Mouse (Mus musculus): ENCODE results near the gene Supt4a. TPM values are rescaled to one million over a fixed set of nuclear protein-coding genes. Genes with fewer than 3 reads are reported as not detected.

Gene Supt4a
- polyA plus RNA-seq, 1 experiment from 2014 or later, result 180 TPM

DNA sequence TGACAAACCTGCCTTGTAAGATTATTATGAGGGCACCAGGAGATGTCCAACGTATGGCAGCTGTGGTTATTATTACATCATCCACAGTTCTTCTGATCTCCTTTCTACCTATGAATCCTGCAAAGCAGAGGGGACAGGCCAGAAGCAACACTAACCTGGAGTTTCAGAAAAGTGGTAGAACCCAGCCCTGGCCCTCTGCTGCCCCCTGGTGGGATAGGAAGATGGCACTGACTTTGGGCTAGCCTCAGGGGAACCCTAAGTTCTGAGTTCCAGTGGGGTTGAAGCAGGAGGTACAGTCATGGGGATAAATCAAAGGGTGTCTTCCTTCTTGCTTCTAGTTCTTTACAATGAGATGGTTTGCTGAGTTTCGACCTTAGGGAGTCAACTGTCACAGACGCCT, 33.6 kb downstream of the Supt4a start:
- Histone ChIP-seq H3K9ac (replicated peaks; ENCODE audit: low read length) (no peak overlapping the region), H3K9me3 (replicated peaks; ENCODE audit: control insufficient read depth, low read length) (no peaks in the 10 kb centered on the region), H3K27ac (replicated peaks; ENCODE audit: low read depth, low read length) (no peak overlapping the region), H3K36me3 (replicated peaks; ENCODE audit: control insufficient read depth, insufficient read depth, low read depth, low read length) (no peaks in the 10 kb centered on the region), H3K27me3 (ENCODE audit: control insufficient read depth, insufficient read depth, low read length) (peaks cover 9% of the 10 kb centered on the region; the same call in 1 of the 2 replicates), H3K4me2 (ENCODE audit: low read depth, low read length) (no peak overlapping the region), H3K4me3 (ENCODE audit: low read depth, low read length) (no peak overlapping the region), H3K4me1 (ENCODE audit: control insufficient read depth, insufficient read depth, low read length) (no peaks in the 10 kb centered on the region)
- no peak for ATAC-seq (replicated peaks; ENCODE audit: insufficient number of reproducible peaks, low FRiP score, low TSS enrichment, low read depth)
- peak; percentile 70 for DNase-seq (ENCODE audit: low spot score)
- WGBS, result 55% methylated on average over 3 of the region's 3 CpGs

DNA sequence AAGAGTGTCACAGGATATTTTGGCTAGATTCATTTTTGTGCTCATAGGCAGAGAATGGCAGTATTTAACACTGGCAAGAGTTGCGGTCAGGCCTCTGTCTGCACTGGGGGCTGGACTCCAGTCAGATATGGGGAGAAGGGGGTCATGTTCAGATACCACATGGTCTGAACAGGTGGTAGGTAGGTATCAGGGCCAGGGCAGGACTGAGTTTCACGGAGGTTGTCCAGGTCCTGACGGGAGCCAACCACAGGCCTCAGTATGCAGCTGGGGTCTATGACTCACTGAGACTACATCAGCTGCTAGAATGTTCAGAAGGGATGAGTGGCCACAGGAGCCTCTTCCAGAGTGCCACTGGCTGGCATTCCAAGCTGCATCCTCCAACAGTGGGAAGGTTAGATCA, 35.0 kb downstream of the Supt4a start:
- Histone ChIP-seq H3K4me2 (ENCODE audit: low read depth, low read length) (no peak overlapping the region), H3K4me1 (ENCODE audit: control insufficient read depth, insufficient read depth, low read length) (no peaks in the 10 kb centered on the region; the same call in 1 of the 2 replicates), H3K4me3 (ENCODE audit: low read depth, low read length) (no peak overlapping the region), H3K9me3 (replicated peaks; ENCODE audit: control insufficient read depth, low read length) (no peaks in the 10 kb centered on the region), H3K9ac (replicated peaks; ENCODE audit: low read length) (no peak overlapping the region), H3K36me3 (replicated peaks; ENCODE audit: control insufficient read depth, insufficient read depth, low read depth, low read length) (no peaks in the 10 kb centered on the region), H3K27me3 (ENCODE audit: control insufficient read depth, insufficient read depth, low read length) (no peaks in the 10 kb centered on the region), H3K27ac (replicated peaks; ENCODE audit: low read depth, low read length) (no peak overlapping the region)
- whole genome bisulfite sequencing, result 94% methylated on average over 3 of the region's 3 CpGs
- ATAC-seq (replicated peaks; ENCODE audit: insufficient number of reproducible peaks, low FRiP score, low TSS enrichment, low read depth) (no peak), DNase-seq (ENCODE audit: low spot score) (no peak)

- no peak overlapping the region for H3K27ac ChIP-seq (replicated peaks; ENCODE audit: low read depth, low read length)
- ATAC-seq (replicated peaks; ENCODE audit: insufficient number of reproducible peaks, low FRiP score, low TSS enrichment, low read depth) (peak; percentile 82), DNase-seq (ENCODE audit: low spot score) (peak; percentile 88)
- H3K4me1 ChIP-seq (ENCODE audit: control insufficient read depth, insufficient read depth, low read length), result no peaks in the 10 kb centered on the region; the same call in 1 of the 2 replicates
- 9% methylated on average over 27 of the region's 32 CpGs for WGBS
- H3K9ac ChIP-seq (replicated peaks; ENCODE audit: low read length), result peak overlapping the region; percentile 65
- H3K9me3 ChIP-seq (replicated peaks; ENCODE audit: control insufficient read depth, low read length), result no peaks in the 10 kb centered on the region
- no peaks in the 10 kb centered on the region for H3K36me3 ChIP-seq (replicated peaks; ENCODE audit: control insufficient read depth, insufficient read depth, low read depth, low read length)
- H3K27me3 ChIP-seq (ENCODE audit: control insufficient read depth, insufficient read depth, low read length), result no peaks in the 10 kb centered on the region
- peak overlapping the region; percentile 29 for H3K4me3 ChIP-seq (ENCODE audit: low read depth, low read length)
- H3K4me2 ChIP-seq (ENCODE audit: low read depth, low read length), result peak overlapping the region; percentile 81
Measured at GRCm38 (mm10) chr11:87778100-87778765, 40.9 kb downstream of the Supt4a start.

DNA sequence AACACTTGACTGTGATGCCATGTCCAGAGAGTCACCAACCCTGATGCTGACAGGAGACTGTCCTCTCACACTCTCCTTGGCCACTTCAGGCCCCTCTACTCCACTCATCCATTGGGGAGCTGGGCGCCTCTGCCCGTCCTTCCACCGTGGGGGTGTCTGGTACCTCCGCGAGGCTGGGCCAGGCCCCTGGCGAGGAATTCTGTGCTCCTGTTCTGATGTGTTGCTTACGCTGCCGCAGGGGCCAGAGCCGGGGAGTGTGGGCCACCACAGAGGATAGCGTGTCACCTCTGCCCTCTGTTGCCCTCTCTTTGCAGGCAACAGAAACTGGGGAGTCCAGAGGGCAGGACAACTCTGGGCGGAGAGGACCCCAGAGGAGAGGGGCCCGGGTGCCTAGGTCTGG, 41.6 kb downstream of the Supt4a start:
- no peaks in the 10 kb centered on the region for H3K9me3 ChIP-seq (replicated peaks; ENCODE audit: control insufficient read depth, low read length)
- H3K27ac ChIP-seq (replicated peaks; ENCODE audit: low read depth, low read length), result no peak overlapping the region
- H3K4me3 ChIP-seq (ENCODE audit: low read depth, low read length), result no peak overlapping the region
- H3K4me1 ChIP-seq (ENCODE audit: control insufficient read depth, insufficient read depth, low read length), result no peaks in the 10 kb centered on the region; the same call in 1 of the 2 replicates
- DNase-seq (ENCODE audit: low spot score) (no peak), ATAC-seq (replicated peaks; ENCODE audit: insufficient number of reproducible peaks, low FRiP score, low TSS enrichment, low read depth) (0 out of 2 replicates have a peak, but pooled peaks have one; percentile 1)
- H3K36me3 ChIP-seq (replicated peaks; ENCODE audit: control insufficient read depth, insufficient read depth, low read depth, low read length), result no peaks in the 10 kb centered on the region
- peak overlapping the region; percentile 81 for H3K4me2 ChIP-seq (ENCODE audit: low read depth, low read length)
- H3K9ac ChIP-seq (replicated peaks; ENCODE audit: low read length), result peak overlapping the region; percentile 65; the same call in 1 of the 2 replicates
- 29% methylated on average over 12 of the region's 12 CpGs for WGBS
- H3K27me3 ChIP-seq (ENCODE audit: control insufficient read depth, insufficient read depth, low read length), result no peaks in the 10 kb centered on the region

- no peak overlapping the region for H3K4me3 ChIP-seq (ENCODE audit: low read depth, low read length)
- H3K27me3 ChIP-seq (ENCODE audit: control insufficient read depth, insufficient read depth, low read length), result no peaks in the 10 kb centered on the region
- H3K9me3 ChIP-seq (replicated peaks; ENCODE audit: control insufficient read depth, low read length), result no peaks in the 10 kb centered on the region
- ATAC-seq (replicated peaks; ENCODE audit: insufficient number of reproducible peaks, low FRiP score, low TSS enrichment, low read depth) (no peak), DNase-seq (ENCODE audit: low spot score) (no peak)
- no peaks in the 10 kb centered on the region for H3K36me3 ChIP-seq (replicated peaks; ENCODE audit: control insufficient read depth, insufficient read depth, low read depth, low read length)
- 83% methylated on average over 4 of the region's 4 CpGs for WGBS
- H3K27ac ChIP-seq (replicated peaks; ENCODE audit: low read depth, low read length), result no peak overlapping the region
- H3K4me1 ChIP-seq (ENCODE audit: control insufficient read depth, insufficient read depth, low read length), result no peaks in the 10 kb centered on the region; the same call in 1 of the 2 replicates
- no peak overlapping the region for H3K4me2 ChIP-seq (ENCODE audit: low read depth, low read length)
- H3K9ac ChIP-seq (replicated peaks; ENCODE audit: low read length), result no peak overlapping the region
Measured at GRCm38 (mm10) chr11:87779392-87779791, 42.0 kb downstream of the Supt4a start.

DNA sequence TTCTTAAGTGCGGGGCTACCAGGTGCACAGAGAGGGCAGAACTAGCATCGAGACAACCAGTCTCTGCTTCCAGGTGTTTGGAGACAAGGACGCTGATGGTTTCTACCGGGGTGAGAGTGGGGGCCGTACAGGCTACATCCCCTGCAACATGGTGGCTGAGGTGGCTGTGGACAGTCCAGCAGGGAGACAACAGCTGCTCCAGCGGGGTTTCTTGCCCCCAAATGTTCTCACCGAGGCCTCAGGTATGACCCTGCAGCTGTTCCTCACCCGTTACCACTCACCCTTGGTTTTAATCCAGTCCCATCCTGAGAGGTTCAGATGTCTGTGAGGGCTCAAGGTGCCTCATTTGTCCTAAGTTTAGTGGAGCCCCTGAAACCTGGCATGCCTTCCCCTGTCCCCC, 42.8 kb downstream of the Supt4a start:
- no peak overlapping the region for H3K9ac ChIP-seq (replicated peaks; ENCODE audit: low read length)
- H3K27ac ChIP-seq (replicated peaks; ENCODE audit: low read depth, low read length), result no peak overlapping the region
- H3K4me2 ChIP-seq (ENCODE audit: low read depth, low read length), result no peak overlapping the region
- no peak overlapping the region for H3K4me3 ChIP-seq (ENCODE audit: low read depth, low read length)
- WGBS, result 86% methylated on average over 8 of the region's 8 CpGs
- no peaks in the 10 kb centered on the region for H3K27me3 ChIP-seq (ENCODE audit: control insufficient read depth, insufficient read depth, low read length)
- H3K4me1 ChIP-seq (ENCODE audit: control insufficient read depth, insufficient read depth, low read length), result no peaks in the 10 kb centered on the region; the same call in 1 of the 2 replicates
- H3K36me3 ChIP-seq (replicated peaks; ENCODE audit: control insufficient read depth, insufficient read depth, low read depth, low read length), result no peaks in the 10 kb centered on the region
- DNase-seq (ENCODE audit: low spot score) (no peak), ATAC-seq (replicated peaks; ENCODE audit: insufficient number of reproducible peaks, low FRiP score, low TSS enrichment, low read depth) (no peak)
- no peaks in the 10 kb centered on the region for H3K9me3 ChIP-seq (replicated peaks; ENCODE audit: control insufficient read depth, low read length)

- Histone ChIP-seq H3K4me2 (ENCODE audit: low read depth, low read length) (no peak overlapping the region), H3K9ac (replicated peaks; ENCODE audit: low read length) (no peak overlapping the region), H3K9me3 (replicated peaks; ENCODE audit: control insufficient read depth, low read length) (no peaks in the 10 kb centered on the region), H3K27me3 (ENCODE audit: control insufficient read depth, insufficient read depth, low read length) (no peaks in the 10 kb centered on the region), H3K4me3 (ENCODE audit: low read depth, low read length) (no peak overlapping the region), H3K4me1 (ENCODE audit: control insufficient read depth, insufficient read depth, low read length) (no peaks in the 10 kb centered on the region), H3K36me3 (replicated peaks; ENCODE audit: control insufficient read depth, insufficient read depth, low read depth, low read length) (no peaks in the 10 kb centered on the region), H3K27ac (replicated peaks; ENCODE audit: low read depth, low read length) (no peak overlapping the region)
- DNase-seq (ENCODE audit: low spot score) (no peak), ATAC-seq (replicated peaks; ENCODE audit: insufficient number of reproducible peaks, low FRiP score, low TSS enrichment, low read depth) (no peak)
- 86% methylated on average over 6 of the region's 6 CpGs for WGBS
Measured at GRCm38 (mm10) chr11:87790088-87790487, 52.7 kb downstream of the Supt4a start.

All from embryonic facial prominence, embryonic 11.5 days (tissue).